ENCODE assay signal across 1 mouse cellular context in the genomic region with DNA sequence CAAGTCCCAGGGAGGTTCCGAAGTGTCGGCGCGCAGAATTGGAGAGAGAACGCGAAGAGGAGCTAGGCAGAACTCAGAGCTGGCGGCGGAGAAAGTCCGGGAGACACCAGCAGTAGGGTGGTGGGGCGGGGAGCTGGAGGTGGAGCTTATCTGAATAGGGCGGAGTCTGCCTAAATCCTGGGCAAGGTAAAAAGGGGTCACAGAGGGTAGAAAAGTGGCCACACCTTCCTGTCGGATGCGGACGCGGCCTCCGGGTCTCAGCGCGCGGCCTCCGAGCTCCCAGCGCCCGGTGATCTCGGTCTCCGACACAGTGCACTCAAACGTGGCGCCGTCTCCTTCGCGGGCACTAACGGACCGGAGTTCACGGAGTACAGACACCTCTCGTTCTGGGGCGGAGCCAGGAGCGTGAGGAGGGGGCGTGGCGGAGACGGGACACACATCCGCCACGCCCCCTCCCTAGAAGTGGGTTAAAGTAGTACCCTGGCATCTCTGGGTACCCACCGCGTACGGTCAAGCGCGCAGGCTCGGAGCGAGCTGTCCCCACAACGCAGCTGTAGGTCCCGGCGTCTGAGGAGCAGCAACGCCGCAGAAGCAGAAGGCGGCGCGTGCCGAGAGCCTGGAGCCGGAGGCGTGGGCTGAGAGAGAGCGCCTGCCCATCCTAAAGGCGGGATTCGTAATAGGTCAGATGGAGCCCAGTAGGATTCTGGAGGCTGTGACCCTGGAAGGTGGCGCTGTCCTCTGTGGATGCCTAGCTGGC.
TF ChIP-seq lines count a peak whose summit lies in the region.

No protein-coding gene starts in this region.

TF ChIP-seq in CH12.LX, 34 proteins besides CTCF, POLR2A, EP300 and RAD21 (continued from another document):
- 0 out of 2 replicates have a peak, but pooled peaks have one; percentile 28 for TF ChIP-seq SIN3A (IDR thresholded peaks at IDR 0.05; ENCODE audit: low read length)
